Mouse (Mus musculus) lung, adult 2 months (tissue): ENCODE results near the gene Naif1. TPM values are rescaled to one million over a fixed set of nuclear protein-coding genes. Genes with fewer than 3 reads are reported as not detected.

ENCODE experiments used
- DNase-seq: peaks from one replicate; pipeline ENCODE4 v3.0.0; 2022
- H3K4me1 ChIP-seq: fragments of 200-500 bp; 2 replicates; pipeline ENCODE4 v1.6.1; 2011; ENCODE audit warnings: low read length; ENCODE audit not compliant: control insufficient read depth, insufficient read depth
- H3K4me3 ChIP-seq: fragments of 200-500 bp; replicated peaks from 2 replicates; pipeline ENCODE3; 2011; ENCODE audit warnings: low read depth, mild to moderate bottlenecking, control low read depth, low read length; ENCODE audit errors: extremely low read depth
- CTCF ChIP-seq: fragments of 200-500 bp; IDR thresholded peaks from 2 replicates; pipeline ENCODE4 v1.5.1; 2011; ENCODE audit warnings: mild to moderate bottlenecking, low read length, control low read depth; ENCODE audit not compliant: insufficient read depth
- POLR2A ChIP-seq: fragments of 200-500 bp; IDR thresholded peaks from 2 replicates; pipeline ENCODE4 v1.6.1; 2011; ENCODE audit warnings: low read depth, mild to moderate bottlenecking, control low read depth, low read length, borderline replicate concordance; ENCODE audit errors: extremely low read depth
- WGBS: fragments of 180-500 bp; shearing (Covaris S2); methylation state at CpG from one replicate; pipeline ENCODE4 v1.1.7; 2018; 5-methylcytosine and 5-hydroxymethylcytosine counted together
- polyA plus RNA-seq: library from polyadenylated mRNA; depleted of rRNA; stranded (reverse); fragments of >200 nt; gene quantifications from 2 replicates; pipeline ENCODE4 v1.2.3, GENCODE M21; 2012

Naif1 gene
- polyA plus RNA-seq, 1 experiment, result 5.1 TPM

DNA sequence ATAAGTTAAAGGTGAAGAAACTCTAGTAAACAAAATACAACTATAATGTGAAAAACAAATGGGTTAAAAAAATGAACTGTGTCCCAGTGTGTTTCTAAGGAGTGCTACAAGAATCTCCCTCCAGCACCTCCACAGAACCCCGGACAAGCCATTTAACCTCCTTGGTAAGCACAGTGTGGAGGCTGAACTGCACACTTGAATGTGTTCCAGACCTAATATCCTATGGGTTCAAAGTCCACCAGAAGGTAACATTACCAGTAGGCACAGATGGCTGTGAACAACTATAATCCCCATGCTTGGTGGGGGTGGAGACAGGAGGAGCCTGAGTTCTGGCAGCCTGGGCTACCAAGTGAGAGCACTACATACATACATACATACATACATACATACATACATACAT lies 9.6 kb upstream of the Naif1 start:
- WGBS, result 52% methylated on average over 1 of the region's 1 CpGs
- H3K4me3 ChIP-seq, result no peak overlapping the region
- no peak for DNase-seq
- TF ChIP-seq CTCF, result no peak
- no peak for TF ChIP-seq POLR2A
- H3K4me1 ChIP-seq, result peaks cover 24% of the 10 kb centered on the region

DNA sequence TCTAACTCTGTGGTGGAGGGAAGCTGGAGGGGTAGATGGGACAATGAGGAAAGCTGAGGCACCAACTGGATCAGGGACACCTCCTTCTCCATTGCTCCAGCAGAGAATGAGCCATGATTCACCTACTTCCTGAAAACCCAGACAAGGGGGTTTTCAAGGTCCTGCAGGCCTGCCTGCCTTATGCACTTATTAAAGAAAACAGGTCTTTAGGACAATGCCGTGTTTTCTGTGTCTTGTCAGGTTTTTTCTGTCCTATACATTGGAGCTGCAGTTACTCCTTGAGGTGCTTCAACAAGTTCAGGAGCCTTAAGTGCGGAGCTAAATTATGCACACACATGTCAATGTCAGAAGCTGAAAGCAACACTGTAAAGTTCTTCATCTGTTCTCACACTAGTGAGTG lies 8.7 kb upstream of the Naif1 start:
- H3K4me3 ChIP-seq, result no peak overlapping the region
- peaks cover 22% of the 10 kb centered on the region for H3K4me1 ChIP-seq
- WGBS, result 82% methylated on average over 2 of the region's 2 CpGs
- TF ChIP-seq CTCF, result no peak
- TF ChIP-seq POLR2A, result no peak
- DNase-seq, result no peak

DNA sequence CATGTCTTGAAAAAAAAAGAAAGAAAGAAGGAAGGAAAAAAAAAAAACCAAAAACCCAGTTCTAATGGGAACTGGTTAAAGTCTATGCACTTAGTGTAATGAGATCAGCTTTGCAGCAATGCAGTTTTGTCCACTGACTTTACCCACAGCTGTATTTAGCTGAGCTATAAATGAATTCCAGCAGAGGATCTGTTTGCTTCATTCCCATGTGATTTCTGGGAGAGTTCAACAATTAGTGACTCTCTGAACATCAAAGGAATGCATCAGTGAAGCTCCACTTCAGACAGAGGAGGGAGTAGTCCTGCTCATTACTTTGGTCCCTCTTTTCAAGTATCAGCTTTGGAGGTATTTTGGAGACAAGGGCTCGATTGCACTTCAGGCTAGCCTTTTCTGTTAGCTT lies 4.7 kb upstream of the Naif1 start:
- 59% methylated on average over 1 of the region's 1 CpGs for WGBS
- DNase-seq, result no peak
- H3K4me3 ChIP-seq, result no peak overlapping the region
- H3K4me1 ChIP-seq, result peaks cover 16% of the 10 kb centered on the region
- TF ChIP-seq POLR2A (no peak), CTCF (no peak)

DNA sequence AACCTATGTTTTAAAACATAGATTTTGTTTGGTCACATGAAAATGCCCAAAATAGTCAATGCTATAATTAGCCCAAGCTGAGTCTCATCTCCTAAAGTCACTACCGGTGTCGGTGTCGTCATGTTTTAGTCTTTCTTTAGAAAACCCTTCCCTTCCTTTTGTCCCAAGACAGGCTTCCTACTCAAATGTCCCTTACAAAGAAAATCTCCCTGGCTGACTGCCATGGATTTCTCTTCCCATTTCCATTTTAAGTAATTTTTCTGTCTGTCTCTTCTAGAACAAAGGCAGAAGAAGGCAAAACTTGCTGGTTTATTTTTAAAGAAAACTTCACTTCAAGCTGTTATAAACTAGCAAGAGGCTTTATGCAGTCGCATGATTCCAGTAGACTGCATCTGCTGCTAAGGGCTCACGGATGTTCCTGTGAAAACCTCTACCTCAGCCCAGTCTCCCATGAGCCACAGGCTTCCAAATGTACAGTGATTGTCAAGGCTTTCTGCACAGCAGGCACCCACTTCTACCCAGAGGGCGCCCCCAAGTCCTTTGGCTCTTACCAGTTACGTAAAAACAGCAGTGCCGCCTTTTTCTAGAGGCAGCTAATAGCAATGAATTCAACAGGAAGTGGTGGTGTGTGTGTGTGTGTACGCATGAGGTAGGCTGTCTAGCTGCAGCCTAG lies 2.9 kb upstream of the Naif1 start:
- TF ChIP-seq POLR2A, result no peak
- TF ChIP-seq CTCF, result no peak
- Histone ChIP-seq H3K4me1 (peaks cover 15% of the 10 kb centered on the region), H3K4me3 (no peak overlapping the region)
- 17% methylated on average over 9 of the region's 9 CpGs for WGBS
- no peak for DNase-seq

DNA sequence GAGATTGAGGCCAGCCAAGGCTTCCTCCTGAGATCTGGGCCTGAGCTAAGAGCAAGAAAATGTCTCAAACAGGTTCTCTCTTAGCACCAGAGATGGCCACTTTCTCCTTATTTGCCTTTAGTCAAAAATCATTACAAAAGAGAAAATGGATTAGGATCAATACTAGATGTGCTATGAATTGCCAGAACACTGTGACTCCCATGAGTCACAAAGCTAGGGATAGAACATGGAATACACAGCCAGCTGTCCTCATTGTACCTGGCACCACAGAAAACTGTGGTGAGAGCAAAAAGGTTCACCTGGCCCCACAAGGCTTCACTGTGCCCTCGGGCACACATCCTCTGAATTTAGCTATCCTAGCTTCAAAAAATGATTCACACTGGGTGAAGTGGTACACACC lies 1.8 kb upstream of the Naif1 start:
- TF ChIP-seq POLR2A (no peak), CTCF (no peak)
- Histone ChIP-seq H3K4me3 (no peak overlapping the region), H3K4me1 (peaks cover 22% of the 10 kb centered on the region)
- DNase-seq, result no peak
- whole genome bisulfite sequencing, result 55% methylated on average over 1 of the region's 1 CpGs

DNA sequence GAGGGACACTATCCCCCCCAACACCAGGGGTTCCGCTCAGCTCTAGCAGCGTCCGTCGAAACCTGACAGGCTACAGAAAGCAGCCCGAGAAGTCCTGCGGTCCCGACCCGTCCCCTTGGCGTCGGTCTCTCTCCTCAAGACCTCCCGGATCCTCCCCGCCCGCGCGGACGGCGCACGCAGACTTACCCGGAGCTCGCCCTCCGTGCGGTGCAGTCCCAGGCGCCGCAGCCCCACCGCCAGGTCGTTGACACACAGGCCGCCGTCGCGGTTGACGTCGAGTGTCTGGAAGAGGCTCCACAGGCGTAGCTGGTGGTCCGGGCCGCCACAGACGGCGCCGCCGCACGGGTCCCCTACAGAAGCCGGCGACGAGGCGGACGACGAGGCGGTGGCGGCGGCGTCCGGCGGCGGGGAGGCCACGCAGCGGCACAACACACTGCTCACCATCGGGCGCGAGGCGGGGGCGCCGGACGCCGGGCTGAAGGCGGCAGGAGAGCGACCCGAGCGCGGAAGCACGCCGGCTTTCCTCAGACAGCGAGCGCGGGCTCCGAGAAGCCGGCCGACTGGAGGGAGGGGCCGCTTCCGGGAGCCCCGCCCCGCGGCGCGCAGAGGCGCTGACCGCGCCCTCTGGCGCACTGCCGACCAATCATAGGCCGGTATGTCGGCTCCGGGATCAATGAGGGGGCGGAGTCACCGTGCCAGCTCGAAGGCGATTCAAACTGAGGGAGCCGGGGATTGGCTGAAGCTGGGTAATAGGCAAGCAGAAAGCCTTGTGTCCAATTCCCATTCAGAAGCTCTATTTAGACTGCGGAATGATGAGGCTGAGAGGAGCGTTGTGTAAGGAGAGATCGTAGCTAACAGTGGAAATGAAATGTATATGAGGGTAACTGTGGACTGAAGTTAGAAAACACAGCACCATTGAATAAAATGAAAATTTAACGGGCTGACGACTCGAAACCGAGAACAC lies 906 bp downstream of the Naif1 start, which contains the start of gene Slc25a25:
Slc25a25 (minus strand) TSS at position 565 of the 964 bp plus-strand sequence.
- peak; percentile 95 for DNase-seq
- TF ChIP-seq POLR2A (peak; percentile 49; the same call in 1 of the 2 replicates), CTCF (no peak)
- WGBS, result under 1% methylated on average over 103 of the region's 103 CpGs

DNA sequence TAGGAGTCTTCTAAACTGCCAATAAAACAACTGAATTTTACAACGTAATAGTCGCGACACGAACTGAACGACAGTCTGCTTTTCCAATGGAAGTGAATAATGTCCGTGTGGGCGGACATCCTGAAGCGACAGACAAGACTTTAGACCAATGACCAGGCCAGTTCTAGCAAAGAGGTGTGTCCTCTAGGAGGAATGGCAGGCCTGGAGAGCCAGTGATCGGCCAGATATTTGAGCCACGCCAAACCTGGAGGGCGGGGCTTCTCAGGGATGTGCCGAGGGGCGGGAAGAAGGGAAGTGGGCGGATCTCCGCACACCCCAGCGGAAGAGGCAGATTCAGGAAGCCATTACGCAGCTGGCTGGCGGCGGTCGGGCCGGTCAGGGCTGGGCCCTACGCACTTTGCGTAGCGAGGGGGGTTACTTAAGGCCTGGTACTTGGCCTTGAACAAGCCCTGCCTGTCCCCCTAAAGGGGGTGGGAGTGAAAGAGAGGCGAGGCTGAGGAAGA lies 1.7 kb downstream of the Naif1 start:
- Histone ChIP-seq H3K4me1 (peaks cover 27% of the 10 kb centered on the region), H3K4me3 (peak overlapping the region; percentile 61)
- peak; percentile 98 for DNase-seq
- TF ChIP-seq POLR2A, result 0 out of 2 replicates have a peak, but pooled peaks have one; percentile 43
- no peak for TF ChIP-seq CTCF
- under 1% methylated on average over 25 of the region's 25 CpGs for WGBS

More for the DNA sequence above, 906 bp downstream of the Naif1 start, which contains the start of gene Slc25a25:
- Histone ChIP-seq H3K4me1 (peaks cover 30% of the 10 kb centered on the region), H3K4me3 (peak within 1 kb of the TSS; percentile 85)

DNA sequence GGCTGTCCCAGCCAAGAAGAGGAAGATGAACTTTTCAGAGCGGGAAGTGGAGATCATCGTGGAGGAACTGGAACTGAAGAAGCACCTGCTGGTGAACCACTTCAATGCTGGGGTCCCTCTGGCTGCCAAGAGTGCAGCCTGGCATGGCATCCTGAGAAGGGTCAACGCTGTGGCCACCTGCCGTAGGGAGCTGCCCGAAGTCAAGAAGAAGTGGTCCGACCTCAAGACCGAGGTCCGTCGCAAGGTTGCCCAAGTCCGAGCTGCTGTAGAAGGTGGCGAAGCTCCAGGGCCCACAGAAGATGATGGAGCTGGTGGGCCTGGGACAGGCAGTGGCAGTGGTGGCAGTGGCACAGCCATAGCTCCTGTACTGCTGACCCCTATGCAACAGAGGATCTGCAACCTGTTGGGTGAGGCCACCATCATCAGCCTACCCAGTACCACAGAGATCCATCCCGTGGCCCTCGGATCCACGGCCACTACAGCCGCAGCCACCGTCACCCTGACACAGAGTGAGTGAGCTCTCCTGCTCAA lies 2.2 kb downstream of the Naif1 start:
- 91% methylated on average over 16 of the region's 16 CpGs for WGBS
- no peak for TF ChIP-seq POLR2A
- TF ChIP-seq CTCF, result no peak
- Histone ChIP-seq H3K4me3 (peak overlapping the region; percentile 61), H3K4me1 (peaks cover 24% of the 10 kb centered on the region)
- DNase-seq, result no peak
